ENCODE assay signal across 15 mouse cellular contexts in the genomic region with DNA sequence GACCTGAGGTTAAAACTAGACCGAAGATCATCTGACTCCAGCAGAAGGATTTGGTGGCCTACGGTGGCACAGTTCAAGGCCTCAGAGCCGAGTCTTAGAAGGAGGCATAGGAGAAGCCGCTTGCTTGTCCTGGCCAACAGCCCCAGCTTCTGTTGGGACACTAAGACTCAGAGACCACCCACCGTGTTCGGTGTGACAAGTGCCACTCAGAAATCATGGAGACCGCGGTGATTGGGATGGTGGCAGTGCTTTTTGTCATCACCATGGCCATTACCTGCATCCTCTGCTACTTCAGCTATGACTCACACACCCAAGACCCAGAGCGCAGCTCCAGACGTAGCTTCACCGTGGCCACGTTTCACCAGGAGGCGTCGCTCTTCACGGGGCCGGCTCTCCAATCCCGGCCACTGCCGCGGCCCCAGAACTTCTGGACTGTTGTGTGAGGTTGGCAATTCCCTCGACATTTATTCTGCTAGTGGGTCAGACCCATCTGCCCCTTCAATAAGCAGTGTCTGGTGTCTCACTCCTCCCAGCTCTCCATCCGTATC. TPM values are rescaled to one million over a fixed set of nuclear protein-coding genes. Genes with fewer than 3 reads are reported as not detected.
A peak's percentile ranks its signal among the peaks of the same experiment; 100 is the strongest.
DNase-seq lines count a peak whose midpoint lies in the region; ATAC-seq and TF ChIP-seq lines count a peak whose summit lies in the region.
"Had no signal": no experiment of that assay in that cellular context is flagged by ENCODE, and none has a peak within 500 bp of the region (broad histone marks: within the 10 kb centered on the region; RNA-seq: fewer than 3 reads in every experiment).

No protein-coding gene starts in this region.

- no peak for TF ChIP-seq POLR2A in liver, adult 2 months (IDR thresholded peaks at IDR 0.05; ENCODE audit: extremely low read depth, insufficient read depth, low read length)

- no peak overlapping the region for H3K4me3 ChIP-seq in liver, adult 2 months (ENCODE audit: insufficient read depth, low read depth, low read length)
- H3K4me3 ChIP-seq in stomach, embryonic 16.5 days (replicated peaks; ENCODE audit: low read length) = no peak overlapping the region
- H3K4me3 ChIP-seq: embryonic facial prominence, embryonic 10.5 days; forebrain, embryonic 12.5 days had no signal

- ATAC-seq in stomach, embryonic 16.5 days (ENCODE audit: insufficient read depth, low FRiP score) = no peak
- ATAC-seq in cerebellum, adult (ENCODE audit: insufficient number of reproducible peaks, low FRiP score, low TSS enrichment) = no peak
- ATAC-seq: inflammation-experienced regulatory T-cells, adult 6 months had no signal

- no peak for DNase-seq in liver, adult 2 months (ENCODE audit: extremely low read depth, low read depth, low spot score)
- DNase-seq in liver = no peak
- peak; percentile 41 for DNase-seq in heart, adult 8-10 months (ENCODE audit: low spot score)
- DNase-seq in heart, postnatal 36 days = peak; percentile 39 to 54
- no peak for DNase-seq in cerebellum, postnatal 36 days
- DNase-seq: gastrocnemius, postnatal 25 days; thymus, postnatal 36 days had no signal

- H3K9me3 ChIP-seq in stomach, embryonic 16.5 days (replicated peaks; ENCODE audit: control insufficient read depth, low read length) = no peaks in the 10 kb centered on the region
- H3K9me3 ChIP-seq: embryonic facial prominence, embryonic 10.5 days; forebrain, embryonic 12.5 days had no signal

- no peak overlapping the region for H3K9ac ChIP-seq in liver, adult 2 months (ENCODE audit: low read depth, low read length)
- no peak overlapping the region for H3K9ac ChIP-seq in stomach, embryonic 16.5 days (ENCODE audit: low read length)
- H3K9ac ChIP-seq: forebrain, embryonic 12.5 days had no signal

- no peaks in the 10 kb centered on the region for H3K4me1 ChIP-seq in liver, adult 2 months (ENCODE audit: control insufficient read depth, insufficient read depth, low read length)
- H3K4me1 ChIP-seq in stomach, embryonic 16.5 days (ENCODE audit: control insufficient read depth, insufficient read depth, low read length) = peaks cover 45% of the 10 kb centered on the region

- no peaks in the 10 kb centered on the region for H3K79me2 ChIP-seq in liver, adult 2 months (ENCODE audit: control insufficient read depth, insufficient read depth, low read length)

- H3K27ac ChIP-seq in liver, adult 2 months (replicated peaks; ENCODE audit: insufficient read depth, low read depth, low read length) = peak overlapping the region; percentile 7
- 0 out of 2 replicates have a peak overlapping the region, but pooled peaks have one; percentile 31 for H3K27ac ChIP-seq in stomach, embryonic 16.5 days (ENCODE audit: low read length)
- H3K27ac ChIP-seq: embryonic facial prominence, embryonic 10.5 days; forebrain, embryonic 12.5 days had no signal

- no peaks in the 10 kb centered on the region for H3K36me3 ChIP-seq in liver, adult 2 months (ENCODE audit: control insufficient read depth, insufficient read depth, low read length)
- H3K36me3 ChIP-seq in stomach, embryonic 16.5 days (ENCODE audit: control insufficient read depth, insufficient read depth, low read length) = no peaks in the 10 kb centered on the region
- H3K36me3 ChIP-seq: embryonic facial prominence, embryonic 10.5 days; forebrain, embryonic 12.5 days had no signal

- TF ChIP-seq CTCF in liver, adult 2 months (IDR thresholded peaks at IDR 0.05; ENCODE audit: low read depth, low read length) = no peak

- intact Hi-C loops in heart, postnatal 36 days (cut with DNase I) = no loop called here

- no peak overlapping the region for H3K4me2 ChIP-seq in stomach, embryonic 16.5 days (ENCODE audit: low read depth, low read length)
- H3K4me2 ChIP-seq: forebrain, embryonic 12.5 days had no signal

- 67% methylated on average over 21 of the region's 21 CpGs for WGBS in liver, adult 2 months
- 57% methylated on average over 21 of the region's 21 CpGs for WGBS in stomach, embryonic 16.5 days

- no peaks in the 10 kb centered on the region for H3K27me3 ChIP-seq in liver, adult 2 months (ENCODE audit: control insufficient read depth, insufficient read depth, low read length)
- H3K27me3 ChIP-seq in stomach, embryonic 16.5 days (ENCODE audit: control insufficient read depth, insufficient read depth, low read length) = no peaks in the 10 kb centered on the region

RNA-seq across cellular contexts. Expression of gene Spaar, which starts 1.0 kb away (rescaled TPM):
- 0.07 and 0.18 TPM in 2 replicates for total RNA-seq in liver, adult 2 months (2014; rRNA removed)
- polyA plus RNA-seq in liver, adult 2 months (2012; rRNA removed) = 0.07 and 0.12 TPM in 2 replicates
- total RNA-seq in heart, adult 8-10 months (2022) = 1 to 10 TPM; 3.6 to 4.4 (median 4.1) TPM
- total RNA-seq in heart, postnatal 36 days (2021) = 1 to 10 TPM; 4.3 to 6.4 TPM
- 0.05 and 0.06 TPM in 2 replicates for polyA plus RNA-seq in stomach, embryonic 16.5 days (2015; fragmentation: Nextera tagmentation; extraction: Ambion mirVana)
- total RNA-seq: megakaryocyte-erythroid progenitor cell, adult 5-6 weeks had no signal
- polyA plus RNA-seq: embryonic facial prominence, embryonic 10.5 days; forebrain, embryonic 12.5 days had no signal

RNA-seq across cellular contexts. Expression of gene Hrct1, which starts 3.8 kb away (rescaled TPM):
- total RNA-seq in liver, adult 2 months (2014; rRNA removed) = 0.09 and 0.13 TPM in 2 replicates
- 0.07 and 0.21 TPM in 2 replicates for polyA plus RNA-seq in liver, adult 2 months (2012; rRNA removed)
- total RNA-seq in heart, adult 8-10 months (2022) = 1 to 10 TPM; 3.0 to 4.4 (median 4.3) TPM
- total RNA-seq in heart, postnatal 36 days (2021) = 1 to 10 TPM; 4.2 to 4.7 TPM
- polyA plus RNA-seq in stomach, embryonic 16.5 days (2015; fragmentation: Nextera tagmentation; extraction: Ambion mirVana) = 1.6 and 2.2 TPM in 2 replicates
- total RNA-seq: megakaryocyte-erythroid progenitor cell, adult 5-6 weeks had no signal
- polyA plus RNA-seq: embryonic facial prominence, embryonic 10.5 days; forebrain, embryonic 12.5 days; inflammation-experienced regulatory T-cells, adult 6 months had no signal

RNA-seq across cellular contexts. Expression of gene Olfr71, which starts 20.8 kb away (rescaled TPM):
- not detected in 2 replicates for total RNA-seq in liver, adult 2 months (2014; rRNA removed)
- not detected in 2 replicates for polyA plus RNA-seq in liver, adult 2 months (2012; rRNA removed)
- total RNA-seq in heart, adult 8-10 months (2022) = not detected
- total RNA-seq in heart, postnatal 36 days (2021) = not detected
- polyA plus RNA-seq in stomach, embryonic 16.5 days (2015; fragmentation: Nextera tagmentation; extraction: Ambion mirVana) = not detected in 2 replicates
- total RNA-seq: gastrocnemius, postnatal 25 days; left cerebral cortex, postnatal 36 days; megakaryocyte-erythroid progenitor cell, adult 5-6 weeks had no signal
- polyA plus RNA-seq: embryonic facial prominence, embryonic 10.5 days; inflammation-experienced regulatory T-cells, adult 6 months; large intestine, adult 2 months had no signal

RNA-seq across cellular contexts. Expression of gene Olfr70, which starts 30.2 kb away (rescaled TPM):
- total RNA-seq in liver, adult 2 months (2014; rRNA removed) = not detected in 2 replicates
- not detected in 2 replicates for polyA plus RNA-seq in liver, adult 2 months (2012; rRNA removed)
- total RNA-seq in heart, adult 8-10 months (2022) = not detected
- total RNA-seq in heart, postnatal 36 days (2021) = not detected
- not detected in 2 replicates for polyA plus RNA-seq in stomach, embryonic 16.5 days (2015; fragmentation: Nextera tagmentation; extraction: Ambion mirVana)
- total RNA-seq: gastrocnemius, postnatal 25 days; left cerebral cortex, postnatal 36 days; megakaryocyte-erythroid progenitor cell, adult 5-6 weeks had no signal
- polyA plus RNA-seq: forebrain, embryonic 12.5 days; inflammation-experienced regulatory T-cells, adult 6 months; large intestine, adult 2 months had no signal

RNA-seq across cellular contexts. Expression of gene Olfr159, which starts 40.0 kb away (rescaled TPM):
- total RNA-seq in liver, adult 2 months (2014; rRNA removed) = not detected in 2 replicates
- polyA plus RNA-seq in liver, adult 2 months (2012; rRNA removed) = not detected in 2 replicates
- total RNA-seq in heart, adult 8-10 months (2022) = not detected
- total RNA-seq in heart, postnatal 36 days (2021) = not detected
- not detected in 2 replicates for polyA plus RNA-seq in stomach, embryonic 16.5 days (2015; fragmentation: Nextera tagmentation; extraction: Ambion mirVana)
- total RNA-seq: gastrocnemius, postnatal 25 days; left cerebral cortex, postnatal 36 days; megakaryocyte-erythroid progenitor cell, adult 5-6 weeks had no signal
- polyA plus RNA-seq: embryonic facial prominence, embryonic 10.5 days; forebrain, embryonic 12.5 days; inflammation-experienced regulatory T-cells, adult 6 months; large intestine, adult 2 months had no signal

Comparison
In these comparisons a context has a peak if more than half of its experiments do, and no peak if none do; other contexts are left out.
1. DNase-seq: peak in heart, adult 8-10 months (single experiment) and heart, postnatal 36 days (2 of 2); none in liver, adult 2 months (single experiment), liver (single experiment) and cerebellum, postnatal 36 days (0 of 2).